Mouse (Mus musculus): Measurements from ENCODE around the gene Tysnd1. TPM values are rescaled to one million over a fixed set of nuclear protein-coding genes. Genes with fewer than 3 reads are reported as not detected.
A peak's percentile ranks its signal among the peaks of the same experiment; 100 is the strongest.

Tysnd1 gene
- polyA plus RNA-seq, 1 experiment = 5.6 TPM

DNA sequence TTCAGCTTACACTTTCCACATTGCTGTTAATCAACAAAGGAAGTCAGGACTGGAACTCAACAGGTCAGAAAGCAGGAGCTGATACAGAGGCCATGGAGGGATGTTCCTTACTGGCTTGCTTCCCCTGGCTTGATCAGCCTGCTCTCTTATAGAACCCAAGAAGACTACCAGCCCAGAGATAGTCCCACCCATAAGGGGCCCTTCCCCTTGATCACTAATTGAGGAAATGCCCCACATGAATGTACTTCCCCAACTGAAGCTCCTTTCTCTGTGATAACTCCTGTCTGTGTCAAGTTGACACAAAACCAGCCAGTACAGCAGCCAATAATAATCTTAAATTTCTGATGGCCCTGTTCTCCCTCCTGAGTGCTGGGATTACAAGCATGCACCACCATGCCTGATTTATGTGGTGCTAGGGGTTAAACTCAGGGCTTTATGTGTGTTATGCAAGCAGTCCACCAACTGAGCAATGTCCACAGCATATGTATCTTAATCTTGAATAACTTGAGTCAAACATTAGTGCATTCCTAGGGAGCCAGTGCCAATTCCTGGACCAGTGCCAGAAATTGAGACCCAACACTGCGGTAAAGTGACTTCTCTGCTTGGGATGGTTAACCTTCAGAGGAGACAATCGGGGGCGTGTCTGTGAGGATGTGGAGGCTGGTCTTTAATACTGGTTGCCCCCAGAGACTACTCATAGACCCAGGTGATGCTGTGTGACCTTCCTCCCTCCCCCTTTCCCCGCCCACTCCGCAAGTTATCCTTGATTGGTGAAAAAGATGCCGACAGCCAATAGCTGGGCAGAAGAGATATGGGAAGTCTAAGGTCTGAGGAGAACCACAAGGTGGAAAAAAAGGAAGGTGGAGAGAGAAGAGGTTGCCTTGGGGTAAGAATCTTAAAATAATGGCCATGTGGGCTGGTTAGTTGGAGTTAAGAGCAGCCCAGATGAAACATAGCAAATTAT lies 11.4 kb downstream of the Tysnd1 start:
- Histone ChIP-seq H3K4me3 (replicated peaks) (no peak overlapping the region), H3K27me3 (ENCODE audit: control insufficient read depth) (no peaks in the 10 kb centered on the region; the same call in 1 of the 2 replicates), H3K4me1 (ENCODE audit: control insufficient read depth) (peaks cover 3% of the 10 kb centered on the region; the same call in 1 of the 2 replicates), H3K9me3 (ENCODE audit: control insufficient read depth, low read length) (no peaks in the 10 kb centered on the region), H3K36me3 (ENCODE audit: control insufficient read depth) (peaks cover 18% of the 10 kb centered on the region)
- TF ChIP-seq TAL1 (IDR thresholded peaks at IDR 0.05; ENCODE audit: low read length) = no peak
- TF ChIP-seq GATA1 (IDR thresholded peaks at IDR 0.05; ENCODE audit: low read length) = no peak

GRCm38 (mm10) chr10:61713601-61714000 lies 18.3 kb downstream of the Tysnd1 start:
- H3K36me3 ChIP-seq (ENCODE audit: control insufficient read depth) = no peaks in the 10 kb centered on the region
- peaks cover 21% of the 10 kb centered on the region for H3K4me1 ChIP-seq (ENCODE audit: control insufficient read depth)
- H3K9me3 ChIP-seq (ENCODE audit: control insufficient read depth, low read length) = no peaks in the 10 kb centered on the region
- H3K4me3 ChIP-seq (replicated peaks) = no peak overlapping the region
- TF ChIP-seq GATA1 (IDR thresholded peaks at IDR 0.05; ENCODE audit: low read length) (no peak), TAL1 (IDR thresholded peaks at IDR 0.05; ENCODE audit: low read length) (no peak)
- H3K27me3 ChIP-seq (ENCODE audit: control insufficient read depth) = no peaks in the 10 kb centered on the region; the same call in 1 of the 2 replicates

GRCm38 (mm10) chr10:61714146-61714545 lies 18.8 kb downstream of the Tysnd1 start:
- Histone ChIP-seq H3K27me3 (ENCODE audit: control insufficient read depth) (no peaks in the 10 kb centered on the region; the same call in 1 of the 2 replicates), H3K9me3 (ENCODE audit: control insufficient read depth, low read length) (no peaks in the 10 kb centered on the region), H3K4me1 (ENCODE audit: control insufficient read depth) (peaks cover 21% of the 10 kb centered on the region), H3K36me3 (ENCODE audit: control insufficient read depth) (no peaks in the 10 kb centered on the region), H3K4me3 (replicated peaks) (no peak overlapping the region)
- TF ChIP-seq GATA1 (IDR thresholded peaks at IDR 0.05; ENCODE audit: low read length) (no peak), TAL1 (IDR thresholded peaks at IDR 0.05; ENCODE audit: low read length) (no peak)

GRCm38 (mm10) chr10:61714771-61715461 lies 19.6 kb downstream of the Tysnd1 start, which contains the start of gene Aifm2:
Gene Aifm2 (plus strand): TSS chr10:61715263.
- no peaks in the 10 kb centered on the region; the same call in 1 of the 2 replicates for H3K27me3 ChIP-seq (ENCODE audit: control insufficient read depth)
- TF ChIP-seq TAL1 (IDR thresholded peaks at IDR 0.05; ENCODE audit: low read length) = no peak
- TF ChIP-seq GATA1 (IDR thresholded peaks at IDR 0.05; ENCODE audit: low read length) = no peak
- H3K4me1 ChIP-seq (ENCODE audit: control insufficient read depth) = peaks cover 21% of the 10 kb centered on the region
- H3K4me3 ChIP-seq (replicated peaks) = peak within 1 kb of the TSS; percentile 64
- no peaks in the 10 kb centered on the region for H3K36me3 ChIP-seq (ENCODE audit: control insufficient read depth)
- H3K9me3 ChIP-seq (ENCODE audit: control insufficient read depth, low read length) = no peaks in the 10 kb centered on the region

GRCm38 (mm10) chr10:61715462-61715837 lies 20.1 kb downstream of the Tysnd1 start:
- H3K27me3 ChIP-seq (ENCODE audit: control insufficient read depth) = no peaks in the 10 kb centered on the region; the same call in 1 of the 2 replicates
- H3K9me3 ChIP-seq (ENCODE audit: control insufficient read depth, low read length) = no peaks in the 10 kb centered on the region
- H3K4me3 ChIP-seq (replicated peaks) = peak overlapping the region; percentile 64
- H3K4me1 ChIP-seq (ENCODE audit: control insufficient read depth) = peaks cover 21% of the 10 kb centered on the region
- H3K36me3 ChIP-seq (ENCODE audit: control insufficient read depth) = no peaks in the 10 kb centered on the region
- TF ChIP-seq GATA1 (IDR thresholded peaks at IDR 0.05; ENCODE audit: low read length) = no peak

GRCm38 (mm10) chr10:61715996-61716864 lies 20.9 kb downstream of the Tysnd1 start:
- TF ChIP-seq GATA1 (IDR thresholded peaks at IDR 0.05; ENCODE audit: low read length) = no peak
- TF ChIP-seq TAL1 (IDR thresholded peaks at IDR 0.05; ENCODE audit: low read length) = no peak
- Histone ChIP-seq H3K4me3 (replicated peaks) (no peak overlapping the region), H3K4me1 (ENCODE audit: control insufficient read depth) (peaks cover 21% of the 10 kb centered on the region), H3K27me3 (ENCODE audit: control insufficient read depth) (no peaks in the 10 kb centered on the region), H3K9me3 (ENCODE audit: control insufficient read depth, low read length) (no peaks in the 10 kb centered on the region), H3K36me3 (ENCODE audit: control insufficient read depth) (no peaks in the 10 kb centered on the region)

GRCm38 (mm10) chr10:61717406-61718296 lies 22.3 kb downstream of the Tysnd1 start:
- no peaks in the 10 kb centered on the region for H3K27me3 ChIP-seq (ENCODE audit: control insufficient read depth)

GRCm38 (mm10) chr10:61720331-61720730 lies 25.0 kb downstream of the Tysnd1 start:
- no peaks in the 10 kb centered on the region for H3K27me3 ChIP-seq (ENCODE audit: control insufficient read depth)
- peaks cover 7% of the 10 kb centered on the region for H3K4me1 ChIP-seq (ENCODE audit: control insufficient read depth)
- H3K4me3 ChIP-seq (replicated peaks) = no peak overlapping the region
- no peaks in the 10 kb centered on the region for H3K9me3 ChIP-seq (ENCODE audit: control insufficient read depth, low read length)
- H3K36me3 ChIP-seq (ENCODE audit: control insufficient read depth) = no peaks in the 10 kb centered on the region
- no peak for TF ChIP-seq TAL1 (IDR thresholded peaks at IDR 0.05; ENCODE audit: low read length)
- TF ChIP-seq GATA1 (IDR thresholded peaks at IDR 0.05; ENCODE audit: low read length) = no peak

More at GRCm38 (mm10) chr10:61717406-61718296, 22.3 kb downstream of the Tysnd1 start:
- Histone ChIP-seq H3K4me1 (ENCODE audit: control insufficient read depth) (peaks cover 21% of the 10 kb centered on the region), H3K9me3 (ENCODE audit: control insufficient read depth, low read length) (no peaks in the 10 kb centered on the region), H3K36me3 (ENCODE audit: control insufficient read depth) (no peaks in the 10 kb centered on the region), H3K4me3 (replicated peaks) (no peak overlapping the region)
- TF ChIP-seq GATA1 (IDR thresholded peaks at IDR 0.05; ENCODE audit: low read length) (no peak), TAL1 (IDR thresholded peaks at IDR 0.05; ENCODE audit: low read length) (no peak)

Measured in erythroblast, embryonic 14.5 days (primary cell).